Mouse (Mus musculus): ENCODE data around the gene Eif4g1.

DNA sequence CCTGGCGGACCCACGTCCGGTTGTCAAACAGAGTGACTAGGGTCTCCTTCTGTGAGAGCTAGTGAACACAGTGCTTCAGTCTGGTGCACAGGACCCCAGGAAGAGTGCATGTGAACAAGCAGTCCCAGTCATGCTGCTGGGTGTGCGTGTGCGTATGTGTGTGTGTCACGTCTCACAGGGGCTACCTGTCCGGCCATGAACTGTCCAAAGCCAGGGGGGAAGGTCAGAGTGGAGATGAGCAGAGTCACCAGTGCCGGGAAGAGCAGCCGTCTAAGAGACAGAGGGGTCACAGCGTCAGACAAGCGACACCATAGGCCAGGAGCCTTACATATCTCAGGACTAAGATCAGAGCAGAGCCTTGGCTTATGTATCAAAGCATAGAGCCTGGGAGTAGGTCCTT is 42.3 kb downstream of the Eif4g1 start:
- no peak for TF ChIP-seq POLR2A (IDR thresholded peaks at IDR 0.05; ENCODE audit: borderline replicate concordance, low read depth, low read length)
- no peak for TF ChIP-seq CTCF (IDR thresholded peaks at IDR 0.05; ENCODE audit: low read depth, low read length)

Data from bone marrow macrophage, adult 2 months (primary cell).